Mouse (Mus musculus) cerebellum, postnatal 25 days (tissue): ENCODE data around the gene Fbxo7.

Experiments used
- DNase-seq, 2 experiments: peaks; one replicate each; pipeline ENCODE4 v3.0.0; 2021; ENCODE audit warnings: mixed read lengths in 2 of 2

Gene Fbxo7

DNA sequence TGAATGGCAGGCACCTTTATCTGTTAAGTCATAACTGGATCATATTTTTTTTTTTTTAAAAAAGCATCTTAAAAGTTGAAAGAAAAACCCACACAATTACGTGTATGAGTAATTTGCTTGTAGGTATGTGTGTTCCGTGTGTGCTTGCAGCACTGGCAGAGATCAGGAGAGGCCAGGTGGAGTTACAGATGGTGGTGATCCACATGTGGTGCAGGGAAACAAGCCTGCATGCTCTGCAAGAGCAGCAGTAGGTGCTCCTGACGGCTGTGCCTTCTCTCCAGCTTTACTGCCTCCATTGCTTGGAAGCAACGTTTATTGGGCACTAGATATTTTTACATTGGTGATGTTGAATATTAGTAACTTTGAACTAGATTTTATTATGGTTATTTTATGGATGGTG lies 21.9 kb downstream of the Fbxo7 start:
- peak; percentile 46 to 62 for DNase-seq

DNA sequence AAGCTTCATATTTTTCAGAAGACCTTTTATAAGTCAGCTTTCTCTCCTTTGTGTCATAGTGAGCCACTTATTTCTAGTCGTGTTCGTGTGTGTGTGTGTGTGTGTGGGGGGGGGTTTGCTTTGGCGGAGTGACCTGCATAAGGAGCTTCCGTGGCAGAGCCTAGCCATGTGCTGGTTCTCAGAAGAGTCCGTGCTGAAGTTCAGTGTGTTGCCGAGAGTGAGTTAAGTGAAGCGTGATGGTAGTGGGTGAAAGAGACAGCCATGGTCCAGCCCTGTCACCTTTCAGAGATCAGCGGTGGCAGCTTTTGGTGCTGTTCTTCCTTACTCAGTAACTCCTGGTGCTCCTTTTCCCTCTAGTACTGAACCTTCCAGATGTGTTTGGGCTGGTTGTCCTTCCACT lies 22.3 kb downstream of the Fbxo7 start:
- DNase-seq, result no peak

DNA sequence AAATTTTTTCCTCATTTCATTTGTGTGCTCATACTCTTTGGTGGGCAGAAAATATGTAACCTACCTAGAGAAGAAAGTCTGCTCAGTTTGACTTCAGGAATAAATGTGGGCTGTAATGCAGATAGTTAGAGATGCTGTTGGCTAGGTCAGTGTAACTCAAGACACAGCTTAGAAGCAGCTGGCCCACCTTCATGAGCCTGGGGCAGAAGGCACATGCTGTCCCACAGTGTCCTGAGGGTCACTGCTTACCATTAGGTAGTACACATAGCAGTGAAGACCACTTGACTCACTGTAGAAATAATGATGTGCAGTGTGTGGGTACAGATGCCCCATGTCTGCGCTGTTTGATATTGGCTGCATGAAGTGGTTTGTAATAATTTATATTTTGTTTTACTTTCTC lies 24.6 kb downstream of the Fbxo7 start:
- DNase-seq, result no peak

DNA sequence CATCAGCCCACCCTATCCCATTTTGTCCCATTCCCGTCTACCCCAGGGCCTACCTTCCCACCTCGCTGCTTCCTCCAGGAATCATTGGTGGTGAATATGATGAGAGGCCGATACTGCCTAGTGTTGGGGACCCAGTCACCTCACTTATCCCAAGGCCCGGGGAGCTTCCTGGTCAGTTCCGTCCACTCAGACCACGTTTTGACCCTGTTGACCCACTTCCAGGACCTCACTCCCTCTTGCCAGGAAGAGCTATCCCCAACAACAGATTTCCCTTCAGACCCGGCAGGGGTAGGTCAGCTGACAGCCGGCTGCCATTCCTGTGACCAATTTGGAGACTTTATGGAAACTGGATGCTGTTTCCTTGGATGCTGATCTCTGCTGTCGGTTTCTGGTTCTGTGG lies 26.0 kb downstream of the Fbxo7 start:
- DNase-seq, result no peak

DNA sequence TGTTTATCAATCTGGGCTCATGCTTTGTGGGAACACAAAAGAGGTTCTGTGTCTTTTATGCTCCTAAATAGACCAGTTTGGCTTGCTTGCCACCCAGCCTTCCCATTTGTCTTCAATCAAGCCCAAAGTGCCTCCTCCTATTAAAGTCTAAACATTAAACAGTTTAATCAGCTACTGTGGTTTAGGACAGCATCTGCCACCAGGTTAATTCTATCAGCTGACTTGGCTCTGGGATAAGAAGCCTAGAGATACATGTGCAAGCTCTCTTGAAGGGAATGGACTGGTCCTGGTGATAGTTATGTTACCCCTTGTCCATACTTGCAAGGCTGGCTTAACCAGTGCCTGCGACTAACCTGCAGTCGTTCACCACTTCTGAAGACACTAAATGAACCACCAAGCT lies 28.8 kb downstream of the Fbxo7 start:
- DNase-seq, result no peak

DNA sequence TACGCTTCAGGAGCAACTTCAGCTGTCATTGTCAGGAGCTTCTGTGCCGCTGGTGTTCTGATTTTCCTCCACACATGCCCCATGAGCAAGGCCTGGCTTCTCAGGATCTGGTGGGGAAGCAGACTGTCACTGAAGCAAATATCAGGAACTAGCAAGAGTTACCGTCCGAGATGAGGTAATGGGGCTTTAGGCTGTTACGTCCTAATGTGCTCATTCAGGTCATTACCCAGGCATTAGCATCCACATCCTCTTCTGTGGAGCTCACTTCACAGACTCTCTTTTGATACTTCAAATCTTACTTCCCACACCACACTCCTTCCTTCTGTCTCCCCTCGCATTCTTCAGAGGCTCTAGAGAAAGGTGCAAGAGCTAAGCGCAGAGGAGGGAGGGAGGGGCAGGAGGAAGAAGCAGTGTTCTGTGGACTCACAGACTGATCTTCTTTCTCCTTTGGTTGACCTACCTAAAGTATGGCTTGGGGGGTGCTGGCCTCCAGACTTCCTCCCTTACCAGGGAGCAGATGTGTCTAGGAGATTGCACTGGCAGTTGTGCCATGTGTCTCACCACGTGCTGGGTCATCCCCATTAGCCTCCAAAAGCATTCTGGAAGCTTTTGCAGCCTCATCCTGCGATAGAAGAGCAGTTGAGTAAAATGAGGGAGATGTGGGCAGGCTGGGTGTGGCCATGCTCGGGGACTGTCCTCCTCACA lies 31.2 kb downstream of the Fbxo7 start:
- no peak for DNase-seq

DNA sequence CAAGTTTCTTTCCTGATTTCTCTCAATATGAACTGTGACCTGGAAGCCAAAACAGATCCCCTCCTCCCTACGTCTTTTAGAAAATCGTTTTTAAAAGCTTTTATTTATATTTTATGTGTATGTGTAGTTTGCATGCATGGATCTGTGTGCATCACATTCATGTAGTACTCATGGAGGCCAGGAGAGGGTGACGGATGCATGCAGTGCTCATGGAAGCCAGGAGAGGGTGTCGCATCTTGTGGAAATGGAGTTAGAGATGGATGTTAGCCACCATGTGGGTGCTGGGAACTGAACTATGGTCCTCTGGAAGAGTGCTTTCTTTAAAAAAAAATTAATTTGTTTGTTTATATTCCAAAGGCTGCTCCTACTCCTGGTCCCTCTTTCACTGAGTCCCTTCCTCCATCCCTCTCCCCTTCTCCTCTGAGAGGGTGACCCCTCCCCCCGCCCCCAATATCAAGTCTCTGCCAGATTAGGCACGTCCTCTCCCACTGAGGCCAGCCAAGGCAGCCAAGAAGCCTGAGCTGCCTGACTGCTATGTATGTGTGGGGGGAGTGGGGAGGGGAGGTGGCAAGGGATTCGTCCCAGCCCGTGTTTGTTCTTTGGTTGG lies 34.6 kb downstream of the Fbxo7 start:
- no peak for DNase-seq

DNA sequence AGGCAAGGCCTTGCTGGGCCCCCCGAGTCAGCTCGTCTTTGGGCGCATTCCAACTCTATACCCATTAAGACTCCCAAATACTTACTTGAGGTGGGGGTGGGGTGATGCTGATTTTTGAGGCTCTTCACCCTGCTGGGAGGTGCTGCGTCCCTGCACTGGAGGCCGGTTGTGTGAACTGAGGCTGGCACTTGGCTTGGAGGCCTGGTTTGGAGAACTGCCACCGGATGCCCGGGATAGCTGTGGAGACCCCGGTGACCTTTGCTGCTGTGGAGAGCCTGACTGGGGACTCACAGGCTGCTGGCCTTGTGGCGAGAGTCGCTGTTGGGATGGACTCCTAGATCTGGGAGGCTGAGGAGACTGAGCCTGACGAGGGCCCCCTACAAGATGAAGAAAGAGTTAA lies 35.5 kb downstream of the Fbxo7 start:
- DNase-seq, result no peak

DNA sequence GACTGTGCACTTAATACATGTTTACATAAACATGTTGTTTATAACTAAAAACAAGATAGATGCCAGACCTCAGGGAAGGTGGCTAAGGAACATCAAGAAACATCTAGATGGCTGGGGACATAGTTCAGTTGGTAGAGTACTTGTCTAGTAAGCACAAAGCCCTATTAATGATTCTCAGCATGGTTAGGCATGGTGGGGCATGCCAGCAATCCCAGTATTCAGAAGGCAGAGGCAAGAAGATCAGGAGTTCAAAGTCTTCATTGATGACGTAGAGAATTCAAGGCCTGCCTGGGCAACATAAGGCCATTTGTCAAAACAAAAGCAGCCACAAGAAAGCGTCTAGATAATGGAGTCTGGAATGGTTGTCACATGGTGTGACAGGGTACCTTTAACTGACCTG lies 35.9 kb downstream of the Fbxo7 start:
- no peak for DNase-seq

DNA sequence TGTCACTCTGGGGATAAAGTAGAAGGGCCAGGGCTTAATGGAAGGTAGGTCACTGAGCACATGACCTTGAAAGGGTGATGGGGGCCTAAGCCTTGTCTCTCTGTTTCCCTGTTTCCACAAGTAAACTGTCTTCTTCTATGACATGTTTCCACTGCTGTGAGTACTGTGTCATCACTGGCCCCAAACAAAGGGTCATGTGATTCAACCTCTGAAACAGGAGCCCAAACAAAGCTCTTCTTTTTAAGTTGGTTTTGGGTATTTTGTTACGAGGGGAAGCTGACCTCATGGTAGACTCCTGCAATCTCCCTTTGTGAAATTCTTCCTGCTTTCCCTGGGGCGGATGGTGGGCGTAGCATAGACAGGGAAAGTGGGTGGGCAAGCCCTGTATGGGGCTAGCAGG lies 38.5 kb downstream of the Fbxo7 start:
- no peak for DNase-seq

DNA sequence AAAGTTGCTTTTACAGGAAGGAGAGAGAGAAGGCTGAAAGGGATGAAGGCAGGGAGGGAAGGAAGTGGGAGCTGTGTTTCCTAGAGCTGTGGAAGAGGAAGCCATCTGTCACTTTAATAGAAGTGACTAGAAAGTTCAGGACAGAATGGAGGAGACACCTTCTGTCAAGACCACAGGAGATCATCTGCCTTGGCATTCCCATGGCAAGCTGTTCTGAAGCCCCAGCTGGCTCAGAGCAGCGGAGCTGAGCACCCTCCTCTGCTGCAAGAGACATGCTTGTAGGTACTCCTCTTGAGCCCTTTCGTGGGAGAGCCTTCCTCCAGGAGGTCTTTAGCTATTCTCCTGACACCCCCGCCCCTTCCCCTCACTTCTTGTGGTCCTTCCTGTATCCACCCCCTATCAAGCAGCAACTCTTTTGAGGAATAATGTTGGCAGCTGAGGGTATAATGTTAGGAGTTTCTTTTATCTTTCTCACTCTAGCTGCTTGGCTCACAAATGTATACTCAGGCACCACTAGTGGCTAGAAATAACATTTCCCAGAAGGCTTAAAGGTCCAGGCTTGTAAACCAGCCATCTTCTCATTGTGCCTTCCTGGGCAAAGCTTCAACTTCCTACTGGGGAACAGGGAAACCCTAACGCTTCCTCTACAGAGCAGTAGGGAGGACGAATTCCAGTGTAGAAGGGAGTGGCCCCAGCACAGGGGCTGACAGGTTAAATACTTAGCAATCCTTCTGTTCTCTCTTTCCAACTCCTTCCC lies 40.7 kb downstream of the Fbxo7 start:
- peak; percentile 65 to 71 for DNase-seq

DNA sequence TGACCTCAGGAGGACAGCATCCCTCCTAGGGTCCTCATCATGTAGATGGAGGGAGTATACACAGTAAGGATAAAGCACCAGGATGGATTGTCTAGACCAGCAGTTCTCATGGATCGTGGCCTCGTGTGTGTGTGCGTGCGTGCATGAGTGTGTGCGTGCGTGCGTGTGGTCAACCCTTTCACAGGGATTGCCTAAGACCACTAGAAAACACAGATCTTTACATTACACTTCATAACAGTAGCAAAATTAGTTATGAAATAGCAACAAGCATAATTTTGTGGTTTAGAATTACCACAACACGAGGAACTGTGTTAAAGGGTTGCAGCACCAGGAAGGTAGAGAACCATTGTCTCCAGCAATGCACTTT lies 41.2 kb downstream of the Fbxo7 start:
- no peak for DNase-seq

DNA sequence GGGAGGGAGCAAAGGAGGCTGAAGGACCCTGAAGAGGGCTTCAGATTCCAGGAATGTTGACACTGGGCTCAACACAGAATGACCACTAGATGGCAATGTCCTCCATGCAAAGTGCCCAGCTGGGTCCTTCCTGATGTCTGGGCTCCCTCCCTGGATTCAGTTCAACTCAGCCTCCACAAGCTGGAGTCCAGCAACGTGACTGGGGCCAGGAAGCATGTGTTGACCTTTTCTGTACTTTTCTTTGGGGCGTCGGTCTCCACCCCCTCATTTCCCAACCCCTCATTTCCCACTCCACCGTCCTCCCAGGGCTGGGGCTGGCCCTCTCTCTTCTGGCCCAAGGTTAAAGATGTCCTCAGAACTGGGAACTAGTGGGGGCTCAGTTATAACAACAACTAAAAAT lies 43.2 kb downstream of the Fbxo7 start:
- DNase-seq, result peak; percentile 66 to 80

DNA sequence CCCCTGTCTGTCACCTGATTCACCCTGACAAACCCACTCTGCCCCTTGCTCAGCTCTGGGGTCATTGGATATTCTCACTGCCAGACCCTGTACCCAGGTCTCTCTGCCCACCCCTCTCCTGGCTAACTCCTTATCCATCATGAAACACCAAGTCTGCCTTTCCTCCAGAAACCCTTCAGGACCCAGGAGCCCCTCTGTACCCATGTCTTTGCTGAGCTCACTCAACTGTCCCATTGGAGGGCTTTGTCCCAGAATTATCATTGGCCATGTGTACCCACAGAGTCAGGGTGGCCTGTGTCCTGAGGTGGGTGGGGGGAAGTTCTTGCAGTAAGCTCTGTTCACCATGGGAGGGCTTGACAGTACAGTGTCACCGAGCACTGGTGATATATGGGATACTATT lies 43.9 kb downstream of the Fbxo7 start:
- no peak for DNase-seq

DNA sequence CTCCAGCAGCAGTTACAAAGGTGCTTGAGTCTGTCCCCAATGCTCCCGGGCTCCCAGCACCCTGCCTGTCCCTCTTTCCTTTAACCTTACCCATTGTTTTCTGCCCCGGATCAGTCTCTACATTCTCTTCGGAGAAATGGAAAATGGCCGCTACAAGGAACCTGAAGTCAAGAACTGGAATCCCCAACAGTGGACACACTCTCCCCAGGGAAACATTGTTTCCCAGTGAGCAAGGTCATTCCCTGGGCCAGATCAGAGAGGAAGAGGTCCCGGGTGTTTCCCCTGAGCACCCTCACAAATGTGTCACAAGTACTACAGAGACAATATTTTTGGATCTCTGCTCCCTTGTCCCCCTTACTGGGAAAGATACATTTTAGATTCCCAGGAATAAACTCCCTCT lies 44.9 kb downstream of the Fbxo7 start:
- no peak for DNase-seq

DNA sequence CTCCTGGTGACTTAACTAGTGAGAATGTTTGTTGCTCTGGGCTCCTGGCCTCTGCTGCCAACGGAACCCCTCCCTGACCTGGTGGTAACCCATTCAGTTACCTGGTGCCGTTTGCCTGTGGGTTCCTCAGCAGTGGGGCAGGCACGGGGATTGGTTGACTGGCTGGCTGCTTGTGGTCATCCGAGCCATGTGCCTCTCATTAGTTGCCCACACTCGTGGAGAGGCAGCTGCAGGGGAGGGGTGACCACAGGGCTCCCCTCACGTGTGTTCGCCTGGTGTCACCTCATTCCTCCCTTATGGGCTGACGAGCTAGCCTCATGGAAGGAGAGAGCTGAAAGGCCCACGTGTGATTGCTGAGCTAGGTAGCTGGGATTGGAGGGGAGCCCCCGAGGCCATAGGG lies 46.1 kb downstream of the Fbxo7 start:
- DNase-seq, result no peak

DNA sequence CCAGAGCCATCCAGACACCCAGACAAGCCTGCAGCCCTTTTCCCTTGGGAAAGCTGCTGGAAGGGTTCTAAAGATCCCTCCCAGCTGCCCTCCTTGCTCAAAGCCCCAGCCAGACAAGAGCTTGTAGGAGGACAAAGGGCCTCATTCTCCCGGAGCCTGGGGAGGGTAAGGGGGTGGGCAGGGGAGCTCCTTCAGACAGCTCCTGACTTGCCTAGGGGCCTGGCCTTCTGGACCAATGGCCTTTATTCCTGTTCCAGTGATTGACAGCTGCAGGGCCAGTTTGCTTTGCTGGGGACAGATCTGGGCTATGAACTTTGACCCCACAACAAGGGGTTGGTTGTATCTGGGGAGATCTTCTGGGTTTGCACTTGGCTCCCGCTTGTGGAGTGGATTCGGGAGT lies 47.6 kb downstream of the Fbxo7 start:
- DNase-seq, result no peak

DNA sequence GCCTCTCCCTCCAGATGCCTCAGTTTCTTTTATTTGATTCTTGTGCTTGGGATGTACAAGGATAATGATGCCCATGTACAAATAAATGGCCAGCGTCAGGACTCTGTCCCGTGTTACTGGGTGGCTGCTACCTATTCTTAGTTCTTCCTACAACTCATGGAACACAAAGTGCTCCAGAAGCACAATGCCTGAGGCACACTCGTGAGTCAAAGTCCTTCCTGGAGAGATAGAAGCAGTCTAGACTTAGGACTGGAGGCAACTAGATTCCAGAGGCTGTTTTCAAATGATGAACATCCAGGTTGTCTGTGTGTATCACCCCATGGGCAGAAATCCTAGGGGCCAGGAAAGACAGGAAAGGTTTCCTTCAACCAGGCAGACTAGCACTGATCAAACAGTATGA lies 49.0 kb downstream of the Fbxo7 start:
- no peak for DNase-seq

DNA sequence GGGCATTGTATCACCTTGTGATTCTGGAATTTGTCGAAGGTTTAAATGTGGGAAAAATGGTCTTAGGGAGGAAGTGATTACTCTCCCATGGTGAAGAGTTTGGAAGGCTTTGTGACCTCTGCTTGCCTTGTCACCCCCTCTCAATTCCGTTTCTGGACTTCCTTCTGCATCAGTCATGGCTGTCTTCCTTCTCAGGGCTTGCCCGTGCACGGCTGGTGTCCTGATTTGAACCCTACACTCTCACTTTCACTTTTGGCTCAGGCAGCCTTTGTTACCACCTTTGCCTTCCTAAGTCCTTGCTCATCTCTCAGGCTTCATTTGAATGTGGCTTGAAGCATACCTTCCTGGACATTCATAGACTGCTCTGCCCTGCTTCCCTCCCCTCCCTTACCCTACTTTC lies 52.4 kb downstream of the Fbxo7 start:
- DNase-seq, result no peak

DNA sequence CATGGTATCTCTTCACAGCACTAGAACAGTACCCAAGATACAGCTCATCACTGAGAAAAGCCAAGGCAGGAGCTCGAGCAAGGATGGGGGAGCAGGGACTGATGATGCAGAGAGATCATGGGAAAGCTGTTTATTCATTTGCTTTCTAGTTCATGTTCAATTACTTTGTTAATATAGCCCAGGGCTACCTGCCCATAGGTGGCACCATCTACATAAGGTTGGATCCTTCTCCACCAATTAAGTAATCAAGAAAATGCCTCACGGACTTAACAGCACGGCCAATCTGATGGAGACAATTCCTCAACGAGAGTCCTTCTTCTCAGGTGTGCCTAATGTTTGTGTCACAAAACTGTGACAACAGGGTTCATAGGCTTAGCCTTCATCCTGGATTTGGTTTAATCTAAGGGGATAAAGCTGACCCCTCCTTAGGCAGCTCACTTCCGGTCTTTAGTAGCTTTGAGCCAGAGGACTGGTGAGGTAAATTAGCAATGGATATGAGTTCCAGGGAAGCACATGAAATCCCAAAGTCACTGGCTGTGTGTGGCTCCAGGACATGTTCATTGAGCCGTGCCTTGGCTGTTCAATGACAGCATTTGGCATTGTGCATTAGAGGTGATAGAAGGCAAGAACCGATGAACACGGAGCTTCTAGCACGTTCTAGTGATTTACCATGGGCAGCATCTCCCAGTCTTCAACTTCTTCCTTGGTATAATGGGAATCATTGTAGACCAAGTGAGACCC lies 53.4 kb downstream of the Fbxo7 start:
- no peak for DNase-seq

DNA sequence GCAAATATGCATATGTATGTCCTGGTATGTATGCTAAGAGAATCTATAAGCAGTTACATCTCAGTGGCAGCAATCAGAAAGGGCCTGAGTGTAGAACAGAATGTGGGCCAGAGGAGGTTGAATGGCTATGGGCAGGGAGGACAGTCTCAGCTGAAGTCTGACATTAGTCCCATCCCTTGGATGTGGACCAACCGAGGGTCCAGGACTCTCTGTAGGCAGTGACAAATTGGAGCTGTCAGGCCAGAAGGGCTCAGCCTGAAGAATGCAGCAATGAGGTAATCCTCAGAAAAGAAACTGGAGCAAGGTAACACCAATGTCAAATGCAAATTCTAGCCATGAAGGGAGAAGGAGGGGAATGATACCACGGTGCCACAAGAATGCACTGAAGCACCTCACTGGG lies 55.5 kb downstream of the Fbxo7 start:
- no peak for DNase-seq

DNA sequence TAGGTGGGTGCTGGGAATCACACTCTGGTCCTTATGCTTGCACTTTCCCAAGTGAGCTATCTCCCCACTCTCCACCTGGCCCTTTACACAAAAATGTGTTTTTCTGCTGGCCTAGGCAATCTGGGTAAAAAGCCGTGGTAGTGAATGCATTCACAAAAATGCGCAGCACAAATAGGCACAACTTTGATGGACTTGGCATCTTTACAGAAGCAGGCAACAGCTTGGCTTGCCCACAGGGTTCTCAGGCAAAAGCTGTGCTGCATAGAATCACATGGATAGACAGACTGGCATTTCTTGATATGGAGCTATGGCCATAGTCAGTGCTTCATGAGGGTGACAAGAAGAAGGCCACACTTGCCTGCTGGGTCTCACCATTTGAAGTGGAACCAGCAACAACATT lies 57.0 kb downstream of the Fbxo7 start:
- DNase-seq, result peak in 1 of 2 experiments; percentile 31

DNA sequence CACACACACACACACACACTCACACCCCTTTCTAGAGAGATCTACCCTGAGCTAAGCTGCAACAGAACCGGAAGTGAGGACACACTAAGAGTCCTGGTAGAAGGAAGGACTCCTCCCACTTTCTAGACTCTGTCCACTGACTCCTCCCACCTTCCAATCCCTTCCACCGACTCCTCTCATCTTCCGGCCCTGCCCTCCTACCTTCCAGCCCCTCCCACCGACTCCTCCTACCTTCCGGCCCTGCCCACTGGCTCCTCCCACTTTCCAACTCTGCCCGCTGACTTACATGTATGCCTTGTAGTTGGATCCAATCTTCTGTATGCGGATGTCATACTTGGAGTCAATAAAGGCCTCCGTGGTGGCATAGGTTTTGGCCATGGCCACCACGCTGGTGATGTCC lies 58.1 kb downstream of the Fbxo7 start:
- DNase-seq, result no peak

DNA sequence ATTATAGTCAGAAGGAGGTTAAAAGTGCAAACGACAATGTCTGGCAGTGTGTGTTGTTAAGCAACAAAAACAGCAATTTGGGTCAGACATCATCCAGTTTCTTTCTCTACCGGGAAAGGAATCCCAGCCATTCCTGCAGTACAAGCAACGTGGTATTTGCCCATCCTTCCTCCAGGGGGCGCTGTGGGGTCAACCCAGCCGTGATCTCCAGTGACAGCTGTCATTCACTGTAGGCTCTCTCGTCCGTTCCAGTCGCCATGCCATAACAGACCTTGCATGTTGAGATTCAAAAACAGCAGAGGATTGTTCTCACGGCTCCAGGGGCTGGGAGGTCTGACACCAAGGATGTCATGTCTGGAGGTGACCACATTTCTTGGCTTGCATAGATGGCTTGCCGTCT lies 70.1 kb downstream of the Fbxo7 start:
- DNase-seq, result peak in 1 of 2 experiments; percentile 27
